Mouse (Mus musculus) myocyte (in vitro differentiated cells): ENCODE data around the gene Ddc.

Source experiments
- E2F4 ChIP-seq: IDR thresholded peaks from one replicate; pipeline ENCODE4 v1.6.1; 2011; ENCODE audit warnings: mild to moderate bottlenecking, control low read depth, moderate library complexity; ENCODE audit not compliant: insufficient read depth
- MAX ChIP-seq: IDR thresholded peaks from one replicate; pipeline ENCODE4 v1.6.1; 2011; ENCODE audit warnings: low read depth, mild to moderate bottlenecking, control low read depth
- MYOG ChIP-seq, 3 experiments: IDR thresholded peaks; one replicate each; pipeline ENCODE4 v1.6.1; 2011; ENCODE audit warnings: control low read depth in 2 of 3, low read depth in 2 of 3, mild to moderate bottlenecking in 2 of 3; ENCODE audit not compliant: insufficient read length in 2 of 3, control insufficient read depth in 1 of 3, insufficient read depth in 1 of 3
- POLR2A ChIP-seq: IDR thresholded peaks from one replicate; pipeline ENCODE4 v1.6.1; 2011; ENCODE audit warnings: low read depth, mild to moderate bottlenecking, control low read depth, moderate library complexity; ENCODE audit not compliant: insufficient read length
- POLR2AphosphoS2 ChIP-seq: IDR thresholded peaks from one replicate; pipeline ENCODE4 v1.6.1; 2011; ENCODE audit warnings: low read depth, control low read depth; ENCODE audit not compliant: insufficient read length
- REST ChIP-seq: IDR thresholded peaks from one replicate; pipeline ENCODE4 v1.6.1; 2011; ENCODE audit warnings: mild to moderate bottlenecking, control low read depth, moderate library complexity; ENCODE audit not compliant: insufficient read depth, insufficient read length
- TCF12 ChIP-seq: IDR thresholded peaks from one replicate; pipeline ENCODE4 v1.6.1; 2011; ENCODE audit warnings: mild to moderate bottlenecking, control low read depth; ENCODE audit not compliant: poor library complexity, insufficient read depth, severe bottlenecking
- USF1 ChIP-seq: IDR thresholded peaks from one replicate; pipeline ENCODE4 v1.6.1; 2011; ENCODE audit warnings: low read depth, mild to moderate bottlenecking, control low read depth, moderate library complexity

DNA sequence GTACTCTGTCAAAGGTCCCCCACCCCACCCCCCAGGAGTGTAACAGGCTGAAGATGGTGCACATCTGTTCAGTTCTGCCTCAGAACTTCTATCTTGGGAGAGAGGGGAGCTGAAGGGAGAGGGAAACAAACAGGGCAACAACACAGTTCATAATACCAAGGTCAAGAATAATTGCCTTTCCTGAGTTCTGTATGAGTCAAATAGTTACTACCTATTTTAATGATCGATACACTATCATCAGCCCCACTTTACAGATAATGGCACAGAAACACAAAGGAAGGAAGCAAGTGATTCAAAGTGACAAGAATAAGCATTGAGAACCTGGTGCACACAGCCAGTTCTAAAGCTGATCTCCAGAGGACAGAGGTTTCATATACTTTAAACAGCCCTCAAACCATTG, 40.6 kb upstream of the Ddc start:
- no peak for TF ChIP-seq POLR2A
- TF ChIP-seq REST = no peak
- no peak for TF ChIP-seq E2F4
- TF ChIP-seq USF1 = no peak
- no peak for TF ChIP-seq POLR2AphosphoS2
- no peak for TF ChIP-seq MYOG (IDR thresholded peaks at IDR 0.05; ENCODE audit: control insufficient read depth in 1 of 3, insufficient read depth in 1 of 3, insufficient read length in 2 of 3, low read depth in 2 of 3)
- TF ChIP-seq TCF12 = no peak
- TF ChIP-seq MAX = no peak
